Mouse (Mus musculus): ENCODE measurements around the gene Ankfn1.

The Ankfn1 gene

DNA sequence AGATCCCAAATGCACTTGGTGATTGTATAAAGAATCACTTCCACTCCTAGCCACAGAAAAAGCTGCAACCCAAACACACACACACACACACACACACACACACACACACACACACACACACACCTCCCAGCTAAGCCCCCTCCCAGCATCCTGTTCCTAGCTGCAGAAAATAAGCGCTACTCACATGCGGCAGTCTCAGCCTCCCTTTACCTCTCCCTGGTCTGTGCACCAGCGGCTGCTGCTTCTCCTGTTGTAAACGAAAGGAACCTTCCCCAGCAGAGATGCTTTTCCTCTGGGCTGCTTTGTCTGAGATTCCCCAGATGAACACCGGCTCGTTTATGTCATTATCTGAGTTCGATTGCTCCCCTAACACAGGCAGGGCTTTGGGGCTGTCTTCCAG, at the start of gene Ankfn1:
Gene Ankfn1, minus strand, starts transcription at position 223 of the 400 bp plus-strand sequence.
- DNase-seq = no peak

DNA sequence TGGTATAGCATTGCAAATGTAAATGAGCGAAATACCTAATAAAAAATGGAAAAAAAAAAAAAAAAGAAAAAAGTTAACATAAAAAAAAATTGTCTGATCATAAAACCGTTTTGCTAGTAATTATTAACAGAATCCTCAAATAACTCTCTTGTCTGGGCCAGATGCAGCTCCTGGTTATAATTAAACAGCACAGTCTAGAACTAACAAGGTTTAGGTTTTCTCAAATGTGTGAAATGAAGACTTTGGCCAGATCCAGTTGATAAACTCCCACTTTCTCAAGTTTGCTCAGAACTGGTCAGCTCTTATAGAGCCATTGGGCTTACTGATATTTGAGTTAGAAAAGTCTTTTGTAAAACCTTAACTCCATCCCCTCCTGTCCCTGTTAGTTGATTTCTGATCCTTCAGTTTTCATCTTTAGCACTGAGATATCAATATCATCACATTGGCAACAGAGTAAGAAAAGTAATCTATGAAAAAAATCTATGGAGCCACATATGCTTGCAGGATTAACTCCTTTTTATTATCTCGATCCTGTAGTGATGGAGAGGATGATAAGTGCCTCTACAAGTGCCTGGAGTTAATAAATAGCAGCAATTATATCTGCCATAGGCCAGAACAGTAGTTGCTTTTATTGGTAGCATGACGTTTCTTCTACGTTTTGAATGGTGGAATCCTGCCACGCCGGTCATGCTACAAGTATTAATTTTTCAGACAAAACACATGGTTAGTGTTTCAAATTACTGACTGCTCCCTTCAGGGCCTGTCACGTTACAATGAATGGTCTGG, 46.4 kb upstream of the Ankfn1 start:
- DNase-seq = no peak

DNA sequence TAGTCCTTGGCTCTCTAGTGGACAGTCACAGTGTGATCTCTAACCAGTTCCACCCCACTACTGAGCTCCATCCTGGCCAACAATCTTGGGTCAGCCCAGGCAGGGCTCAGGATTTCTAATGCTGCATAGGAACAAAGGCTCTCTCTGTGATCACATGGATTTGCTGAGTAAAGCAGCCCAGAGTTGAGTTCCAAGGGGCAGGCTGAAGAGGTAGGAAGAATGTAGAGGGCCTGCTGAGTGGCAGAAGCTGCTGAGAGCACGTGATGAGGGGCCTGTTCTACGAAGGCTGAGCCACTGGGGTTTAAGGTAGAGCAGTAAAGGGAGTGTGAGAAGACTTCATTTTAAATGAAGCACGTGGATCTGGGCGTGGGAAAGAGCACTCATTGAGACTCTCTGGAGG, 41.1 kb upstream of the Ankfn1 start:
- DNase-seq = no peak

DNA sequence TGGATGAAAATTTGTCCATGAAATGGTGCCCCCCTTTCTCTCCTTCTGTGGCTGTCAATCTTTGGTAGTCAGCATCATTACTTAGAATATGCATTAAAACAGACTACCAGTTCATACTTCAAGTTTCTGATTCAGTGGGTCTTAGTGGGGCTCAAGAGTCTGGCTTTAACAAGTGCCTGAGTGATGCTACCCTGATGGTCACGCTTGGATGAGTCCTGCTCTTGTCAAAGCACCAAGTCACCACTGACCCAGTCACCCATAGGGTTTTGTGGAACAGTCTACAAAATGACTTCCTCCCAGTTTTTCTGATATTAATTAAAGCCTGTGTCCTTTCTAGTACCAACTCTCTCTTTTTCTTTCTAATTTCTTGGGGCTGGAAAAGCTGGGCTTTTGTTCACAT, 34.0 kb upstream of the Ankfn1 start:
- no peak for DNase-seq

DNA sequence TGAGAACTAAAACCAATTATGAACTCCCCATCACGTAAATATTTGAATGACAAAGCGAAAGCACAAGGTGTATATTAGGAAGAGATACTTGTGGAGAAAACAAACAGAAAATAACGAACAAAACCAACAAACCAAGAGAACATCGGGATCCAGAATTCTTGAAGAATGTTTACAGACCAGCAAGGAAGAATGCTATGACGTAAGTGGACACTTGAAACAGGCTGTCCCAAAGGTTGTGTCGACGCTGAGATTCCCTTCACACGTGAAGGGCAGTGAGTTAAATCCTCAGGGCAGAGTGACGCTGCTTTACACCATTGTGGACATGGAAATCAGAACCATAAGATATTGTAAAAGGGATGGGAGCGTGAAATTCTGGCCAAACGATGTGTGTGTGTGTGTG, 30.5 kb upstream of the Ankfn1 start:
- no peak for DNase-seq

DNA sequence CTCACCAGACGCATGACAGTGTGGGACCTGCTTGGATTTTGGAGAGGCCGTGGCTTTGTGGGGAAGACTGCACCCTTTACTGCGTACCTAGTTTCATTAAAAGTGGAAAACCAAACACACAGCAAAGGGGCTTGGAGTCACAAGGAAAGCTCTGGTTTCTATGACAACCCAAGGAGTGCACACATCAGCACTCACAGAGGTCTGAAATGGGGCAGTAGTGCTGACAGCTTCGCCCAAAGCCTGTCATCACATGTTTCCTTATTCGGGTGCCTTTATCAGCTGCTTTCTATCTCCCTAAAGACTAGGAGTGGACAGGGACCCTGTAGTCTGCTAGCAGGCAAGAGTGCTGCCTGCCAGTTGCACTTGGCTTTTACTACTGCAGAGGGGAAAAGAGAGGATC, 27.4 kb upstream of the Ankfn1 start:
- no peak for DNase-seq

DNA sequence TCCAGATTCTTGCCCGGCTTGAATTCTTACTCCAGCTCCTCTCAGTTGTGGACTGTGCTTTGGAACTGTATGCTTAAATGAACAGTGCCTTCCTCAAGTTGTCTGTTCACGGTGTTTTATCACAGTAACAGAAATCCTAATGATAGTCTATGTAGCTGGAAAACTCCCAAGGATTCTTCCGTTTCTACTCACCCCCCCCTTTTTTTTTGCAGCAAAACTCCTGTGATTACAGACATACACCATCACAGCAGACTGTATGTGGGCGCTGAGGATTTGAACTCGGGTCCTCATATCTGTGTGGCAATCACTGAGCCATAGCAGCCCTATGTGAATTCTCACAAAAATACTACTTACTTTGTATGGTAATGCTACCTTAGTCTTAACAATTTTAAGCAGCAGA, 26.5 kb upstream of the Ankfn1 start:
- DNase-seq = no peak

DNA sequence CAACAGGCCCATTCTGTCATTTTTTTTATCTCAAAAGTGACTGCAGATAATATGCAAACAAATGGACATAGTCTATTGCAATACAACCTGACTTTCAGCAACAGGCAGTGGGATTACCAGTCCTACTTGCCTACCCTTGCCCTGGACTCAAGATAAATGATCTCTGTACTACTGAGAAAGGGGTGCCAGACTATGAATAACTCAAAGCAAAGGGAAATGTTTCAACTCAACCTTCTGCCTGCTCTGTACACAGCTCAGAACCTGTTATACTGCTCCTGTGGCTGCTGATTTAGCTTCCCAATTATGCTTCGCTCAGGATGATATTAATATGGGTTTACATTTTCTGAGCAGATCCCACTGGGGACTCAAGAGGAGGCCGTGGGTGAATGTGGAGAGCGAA, 15.3 kb upstream of the Ankfn1 start:
- DNase-seq = no peak

DNA sequence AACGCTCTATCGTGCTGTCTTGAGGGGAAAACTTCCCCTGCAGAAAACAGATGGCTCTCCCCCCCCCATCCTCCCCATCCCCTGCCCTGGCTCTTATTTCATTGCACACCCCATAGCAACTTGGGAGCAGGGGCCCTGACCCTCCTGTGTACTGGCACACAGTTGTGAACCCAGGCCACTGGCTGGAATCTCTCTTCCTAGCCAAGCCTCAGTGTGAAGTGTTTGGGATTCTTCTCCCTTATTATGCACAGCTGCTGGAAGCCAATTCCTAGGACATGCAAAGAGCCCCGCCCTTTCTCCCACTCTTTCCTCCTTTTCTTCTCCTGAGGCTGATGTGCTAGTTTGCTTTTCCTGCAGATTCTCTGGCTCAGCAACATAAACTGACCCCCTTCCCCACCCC, 1.4 kb downstream of the Ankfn1 start:
- DNase-seq = no peak

DNA sequence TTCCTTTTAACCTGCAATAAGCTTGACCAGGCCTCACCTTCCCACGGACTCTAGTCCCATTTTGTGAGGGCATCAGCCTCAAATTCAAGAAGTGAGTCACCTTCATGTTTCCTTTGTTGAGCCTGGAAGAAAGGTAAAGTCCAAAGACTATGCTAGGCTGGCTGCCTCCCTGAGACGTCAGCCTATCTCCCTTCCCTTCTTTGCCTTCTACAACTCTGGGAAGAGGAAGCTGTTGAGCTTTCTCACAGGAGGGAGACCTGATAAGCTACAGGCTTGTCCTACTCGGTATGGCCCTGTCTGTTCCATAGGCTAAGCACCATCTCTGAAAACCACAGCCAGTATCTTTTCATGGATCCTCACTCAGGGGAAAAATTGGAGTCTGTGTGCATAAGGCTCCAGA, 2.5 kb downstream of the Ankfn1 start:
- DNase-seq = no peak

DNA sequence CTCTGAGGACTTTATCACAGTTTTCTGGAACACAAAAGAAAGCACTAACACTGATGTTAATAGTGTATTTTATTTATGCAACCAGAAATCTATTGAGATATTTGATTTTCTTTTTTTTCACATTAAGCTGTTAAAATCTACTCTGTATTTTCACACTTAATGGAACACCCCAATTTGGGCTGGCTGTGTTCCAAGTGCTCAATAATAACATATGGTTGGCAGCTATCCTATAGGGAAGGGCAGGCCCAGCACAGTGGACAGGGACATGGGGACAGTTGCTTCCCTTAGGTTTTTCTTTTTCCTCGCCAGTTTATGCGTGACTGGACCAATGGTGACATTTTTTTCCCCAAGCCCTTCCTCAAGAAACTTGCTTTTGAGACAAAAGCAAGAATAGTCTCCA, 4.5 kb downstream of the Ankfn1 start:
- DNase-seq = peak; percentile 58 to 66

DNA sequence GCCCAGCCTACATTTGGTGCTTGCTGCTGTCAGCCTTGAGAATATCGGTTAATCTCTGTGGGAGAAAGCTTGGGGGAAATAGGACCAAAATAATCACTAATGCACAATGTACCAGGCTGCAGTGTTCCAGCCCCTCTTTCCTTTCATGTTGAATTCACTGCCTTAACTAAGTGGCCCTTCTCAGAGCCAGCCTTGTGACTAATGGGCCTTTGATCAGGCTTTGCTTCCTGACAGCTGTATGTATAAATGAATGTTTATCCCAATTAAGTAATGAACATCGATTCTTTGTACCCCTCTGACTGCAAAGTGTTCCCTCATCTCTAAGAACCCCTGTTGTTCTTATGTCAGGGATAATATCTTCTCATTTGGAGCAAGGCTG, 11.7 kb downstream of the Ankfn1 start:
- DNase-seq = no peak

DNA sequence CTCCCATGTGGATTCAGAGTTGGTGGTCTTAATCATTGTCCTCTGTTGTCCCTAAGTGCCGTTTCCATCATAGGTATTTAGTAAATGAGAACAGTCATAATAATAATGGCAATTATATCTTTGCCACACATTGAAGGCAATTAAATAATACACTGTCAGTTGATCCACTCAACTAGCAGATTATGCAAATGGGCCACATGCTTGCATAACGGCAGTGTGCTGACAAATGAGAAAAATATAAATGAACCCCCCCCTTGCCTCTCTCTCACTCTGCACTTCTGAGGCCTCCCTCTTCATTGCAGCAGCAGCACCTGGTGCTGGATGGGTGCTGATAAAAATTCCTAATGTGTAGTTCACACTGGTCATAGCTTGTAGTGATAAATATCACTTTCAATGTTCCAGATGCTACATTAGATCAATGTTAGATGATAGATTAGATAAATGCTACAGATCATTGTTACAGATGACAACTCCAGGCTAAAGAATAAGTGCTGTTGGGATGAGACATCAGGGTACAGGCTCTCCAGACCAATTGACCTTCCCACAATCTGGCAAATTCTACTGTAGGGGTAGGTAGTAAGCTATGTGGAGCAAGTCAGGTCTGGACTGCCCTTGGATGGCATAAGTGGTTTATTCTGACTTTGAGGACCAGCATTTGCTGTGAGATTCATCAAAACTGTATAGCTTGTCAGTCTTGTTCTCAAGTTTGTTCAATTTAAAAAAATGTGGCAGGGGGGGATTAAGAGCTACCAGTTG, 12.3 kb downstream of the Ankfn1 start:
- no peak for DNase-seq

DNA sequence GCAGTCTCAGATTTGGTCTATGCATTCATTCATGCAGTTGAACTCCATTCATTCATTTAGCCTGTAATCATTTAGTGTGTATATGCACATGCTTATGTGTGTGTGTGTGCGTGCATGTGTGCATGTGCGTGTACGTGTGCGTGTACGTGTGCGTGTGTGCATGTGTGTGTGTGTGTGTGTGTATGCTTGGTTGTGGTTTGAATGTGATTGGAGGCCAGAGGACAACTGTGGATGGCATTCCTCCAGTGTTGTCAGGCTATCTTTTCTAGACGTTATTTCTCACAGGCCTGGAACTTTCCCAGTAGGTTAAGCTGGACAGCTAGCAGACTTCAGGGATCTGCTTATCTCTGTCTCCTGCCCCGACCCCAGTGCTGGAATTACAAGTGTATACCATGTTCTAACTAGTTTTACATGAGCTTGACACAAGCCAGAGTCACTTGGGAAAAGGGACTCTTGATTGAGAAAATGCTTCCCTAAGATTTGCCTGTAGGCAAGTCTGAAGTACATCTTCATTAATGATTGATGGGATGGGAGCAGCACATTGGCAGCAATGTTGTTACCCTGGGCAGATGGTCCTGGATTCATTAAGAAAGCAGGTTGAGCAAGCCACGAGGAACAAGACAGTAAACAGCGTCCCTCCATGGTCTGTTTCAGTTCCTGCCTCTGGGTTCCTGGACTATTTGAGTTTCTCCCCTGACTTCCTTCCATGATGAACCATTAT, 43.3 kb downstream of the Ankfn1 start:
- DNase-seq = no peak

DNA sequence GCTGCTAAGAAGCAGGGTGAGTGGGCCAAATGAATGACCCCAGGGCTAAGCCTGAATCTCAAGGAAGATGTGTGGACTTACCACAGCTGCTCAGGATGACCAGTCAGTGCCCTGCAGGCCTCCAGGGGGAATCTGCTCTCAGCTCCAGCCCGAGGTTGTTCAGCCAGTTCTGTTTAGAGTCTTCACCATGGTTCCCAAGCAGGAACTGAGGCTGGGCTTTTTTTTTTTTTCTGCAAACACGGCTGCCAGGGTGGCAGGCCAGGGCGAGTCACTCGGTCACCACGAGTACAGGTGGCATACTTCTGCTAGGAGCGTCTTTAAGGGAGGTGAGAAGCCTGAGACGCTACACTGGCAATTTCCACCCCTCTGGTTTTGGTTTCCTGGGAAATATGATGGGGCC, 43.9 kb downstream of the Ankfn1 start:
- DNase-seq = no peak

DNA sequence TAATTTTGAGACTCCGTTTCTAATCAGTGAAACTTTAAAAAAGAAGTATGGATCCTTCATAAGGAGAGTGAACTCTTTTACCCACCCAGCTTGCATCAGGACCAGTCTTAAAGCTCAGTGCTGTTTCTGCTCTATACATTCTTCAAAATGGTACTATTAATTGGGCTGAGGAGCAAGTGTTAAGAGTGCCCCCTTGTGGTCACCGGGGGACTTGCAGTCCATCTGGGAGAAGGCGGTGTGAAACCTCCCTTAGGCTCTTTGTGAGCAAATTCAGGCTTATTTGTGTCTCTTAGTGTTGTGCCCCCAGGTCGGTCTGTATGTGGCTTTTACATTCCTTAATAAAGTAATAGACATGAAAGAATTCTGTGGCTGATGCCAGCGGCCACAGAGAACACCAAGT, 56.6 kb downstream of the Ankfn1 start:
- DNase-seq = peak; percentile 83 to 86

DNA sequence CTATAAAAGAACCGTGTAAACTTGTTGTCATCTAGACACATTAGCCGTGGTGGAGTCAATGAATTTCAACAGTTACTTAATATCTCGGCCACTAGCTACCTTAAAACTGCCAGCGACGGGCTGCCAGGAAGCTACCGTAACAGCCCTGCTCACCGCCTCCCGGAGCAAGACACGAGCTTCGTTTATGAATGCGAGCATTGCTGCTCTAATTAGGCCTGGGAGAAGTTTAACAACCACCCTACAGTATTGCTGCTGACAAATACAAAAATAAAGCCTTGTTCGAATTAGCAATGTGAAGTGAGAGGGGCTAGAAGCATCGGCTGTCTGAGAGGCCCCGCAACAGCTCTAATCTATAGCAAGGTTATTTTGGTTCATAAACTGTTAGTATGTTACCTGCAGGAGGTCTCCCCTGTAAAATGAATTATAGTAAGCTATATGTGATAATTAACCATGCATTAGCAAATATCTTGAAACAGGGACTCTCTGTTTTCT, 58.9 kb downstream of the Ankfn1 start:
- DNase-seq = no peak

DNA sequence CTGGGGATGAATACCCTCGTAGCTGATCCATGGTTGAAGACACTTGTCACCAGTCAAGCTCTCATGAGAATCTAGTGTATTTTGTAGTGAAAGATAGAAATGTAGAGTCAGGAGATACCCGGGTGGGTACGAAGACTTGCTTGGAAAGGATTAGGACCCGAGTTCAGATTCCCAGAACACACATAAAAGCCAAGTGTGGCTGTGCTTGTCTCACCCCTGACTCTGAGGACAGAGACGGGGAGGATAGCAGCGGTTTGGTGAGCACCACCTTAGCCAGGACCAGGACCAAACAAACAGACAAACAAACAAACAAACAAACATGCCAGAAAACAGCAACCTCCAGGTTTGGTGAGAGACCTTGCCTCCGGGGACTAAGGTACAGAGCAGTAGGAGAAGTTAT, 61.1 kb downstream of the Ankfn1 start:
- no peak for DNase-seq

DNA sequence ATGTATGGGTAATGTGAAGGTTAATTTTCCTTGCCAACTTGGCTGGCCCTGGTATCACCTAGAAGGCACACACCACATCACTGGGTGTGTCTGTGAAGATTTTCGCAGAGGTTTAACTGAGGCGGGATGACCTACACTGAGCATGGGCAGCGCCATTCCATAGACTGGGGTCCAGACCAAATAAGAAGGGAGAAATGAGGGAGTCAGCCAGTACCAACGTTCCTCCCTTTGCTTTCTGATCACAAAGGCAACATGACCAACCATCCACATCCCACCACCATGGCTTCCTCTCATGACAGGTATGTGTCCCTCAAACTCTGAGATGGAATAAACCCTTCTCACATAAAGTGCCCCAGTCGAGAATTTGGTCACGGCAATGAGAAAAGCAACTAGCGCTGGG, 68.9 kb downstream of the Ankfn1 start:
- no peak for DNase-seq

DNA sequence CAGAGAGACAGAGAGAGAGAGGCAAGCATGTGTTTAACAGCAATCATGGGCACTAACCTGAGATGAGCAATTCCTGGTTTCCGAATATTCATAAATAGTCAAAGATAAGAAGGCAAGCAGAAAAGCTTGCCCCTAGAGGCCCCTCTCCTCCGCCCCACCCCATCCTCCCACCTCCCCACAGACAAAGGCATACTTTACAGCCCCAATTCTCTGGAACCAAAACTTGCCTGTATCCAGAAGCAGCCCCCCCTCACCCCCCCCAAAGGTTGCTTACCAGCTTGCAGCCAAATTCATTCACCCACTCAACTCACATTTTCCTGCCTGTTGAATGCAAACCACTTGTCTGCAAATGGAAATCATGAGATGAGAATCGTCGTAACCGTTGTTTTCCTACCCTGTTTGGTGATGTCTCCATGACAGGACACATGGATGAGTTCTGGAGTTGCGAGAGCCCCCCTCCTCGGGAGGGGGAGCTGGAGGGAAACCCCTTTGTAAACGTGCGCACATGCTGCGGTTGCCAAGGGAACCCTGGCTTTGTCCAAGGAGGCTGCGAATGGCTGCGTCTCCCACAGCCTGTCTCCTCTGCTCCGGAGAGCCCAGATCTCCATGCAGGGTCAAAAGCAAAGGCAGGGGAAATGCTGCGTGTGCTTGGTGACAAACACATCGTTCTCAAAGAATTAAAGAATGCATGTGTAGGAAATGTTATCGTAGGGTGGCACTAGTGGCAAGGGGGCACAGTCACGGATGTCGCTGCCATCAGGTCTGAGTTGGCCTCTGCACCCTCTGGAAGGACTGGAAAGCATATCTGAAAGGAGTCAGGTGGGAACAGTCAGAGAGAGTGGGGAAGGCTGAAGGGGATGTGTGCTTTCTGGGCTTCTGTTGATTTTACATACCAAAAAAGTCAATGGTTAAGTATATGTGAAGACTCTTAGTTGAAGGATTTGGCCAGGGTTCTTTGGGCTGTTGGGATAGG, 80.7 kb downstream of the Ankfn1 start:
- DNase-seq = peak; percentile 23 to 36

DNA sequence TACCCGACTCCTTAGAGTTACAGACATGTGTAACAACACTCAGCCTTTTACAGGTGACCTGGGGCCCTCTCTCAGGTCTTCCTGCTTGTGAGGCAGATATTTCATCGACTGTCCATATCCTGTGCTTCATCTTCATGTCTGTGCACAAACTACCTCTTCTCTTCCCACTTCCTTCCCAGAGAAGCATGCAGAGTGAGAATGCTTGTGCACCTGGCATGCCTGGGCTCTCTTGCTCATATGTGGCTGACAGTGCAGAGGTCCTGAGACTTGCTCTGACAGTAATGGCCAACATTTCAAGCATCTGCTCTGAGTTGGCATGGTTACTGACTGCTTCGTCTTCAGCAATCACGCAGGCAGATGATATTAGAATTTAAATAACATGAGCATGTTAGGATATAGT, 83.8 kb downstream of the Ankfn1 start:
- no peak for DNase-seq

DNA sequence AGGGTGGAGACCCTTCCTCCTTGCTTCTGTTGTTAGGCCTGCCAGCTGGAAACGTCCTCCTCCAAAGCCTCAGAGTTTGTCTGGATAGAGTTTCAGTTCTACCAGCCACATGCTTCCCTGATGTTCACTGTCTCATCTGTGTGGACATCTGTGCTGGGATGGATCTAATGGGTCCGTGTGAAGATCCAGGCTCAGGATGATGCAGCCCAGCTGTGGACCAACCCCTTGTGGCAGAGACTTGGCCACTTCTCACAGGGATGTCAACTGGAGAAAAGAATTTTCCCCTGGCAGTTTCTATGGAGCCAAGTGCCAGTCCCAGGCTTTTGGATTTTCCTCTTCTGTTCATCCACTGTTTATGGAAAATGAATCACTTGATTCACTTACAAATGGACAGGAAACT, 100.5 kb downstream of the Ankfn1 start:
- DNase-seq = no peak
